Mouse (Mus musculus): Measurements from ENCODE around the gene Taar7d. TPM values are rescaled to one million over a fixed set of nuclear protein-coding genes. Genes with fewer than 3 reads are reported as not detected.

Gene Taar7d
- total and polyA plus RNA-seq, 3 experiments = not detected

DNA sequence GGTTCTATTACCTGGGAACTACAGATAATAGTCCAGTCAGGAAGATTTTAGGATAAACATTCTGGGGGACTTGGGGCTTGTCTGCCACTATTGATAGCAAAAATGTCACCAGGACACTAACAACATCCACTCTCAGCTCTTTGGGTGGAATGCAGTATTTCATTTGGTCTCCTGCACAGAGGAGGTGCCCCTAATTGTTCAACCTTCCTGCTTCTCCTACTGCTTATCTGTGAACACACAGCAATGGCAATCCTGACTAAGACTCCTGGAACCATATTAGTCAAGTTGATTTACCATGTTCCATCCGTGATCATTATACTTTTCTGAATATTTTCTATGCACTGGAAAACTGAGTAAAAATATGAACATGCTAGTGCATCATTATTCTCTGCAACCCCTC lies 18.9 kb upstream of the Taar7d start:
- no peak for DNase-seq (ENCODE audit: extremely low read depth)
- Histone ChIP-seq H3K4me2 (ENCODE audit: insufficient read depth, low read depth, poor library complexity, severe bottlenecking) (no peak overlapping the region), H3K27me3 (replicated peaks) (no peaks in the 10 kb centered on the region), H3K9ac (ENCODE audit: insufficient read depth, low read depth) (no peak overlapping the region), H3K9me3 (replicated peaks; ENCODE audit: low read length) (no peaks in the 10 kb centered on the region), H3K79me2 (replicated peaks; ENCODE audit: control insufficient read depth, extremely low read depth, insufficient read depth, poor library complexity, severe bottlenecking) (no peaks in the 10 kb centered on the region), H3K36me3 (replicated peaks in 1 of 2; ENCODE audit: control insufficient read depth in 1 of 2, insufficient read depth in 1 of 2, low read length in 1 of 2) (no peaks in the 10 kb centered on the region), H3K4me1 (ENCODE audit: control insufficient read depth in 1 of 2, insufficient read depth in 2 of 2) (no peaks in the 10 kb centered on the region), H3K4me3 (replicated peaks in 1 of 3; ENCODE audit: low read depth in 2 of 3, low read length in 2 of 3, poor library complexity in 1 of 3) (no peak overlapping the region), H3K27ac (ENCODE audit: insufficient read depth, low read depth) (no peak overlapping the region)
- in situ Hi-C loops (cut with MboI; ENCODE audit: low pct_ligation_motif_present, low pct_unique_long_range_greater_than_20kb, low sequenced_read_pairs) = no loop called here
- TF ChIP-seq MEF2A (IDR thresholded peaks at IDR 0.05; ENCODE audit: borderline replicate concordance, low read depth, low read length) = no peak
- TF ChIP-seq POLR2A (IDR thresholded peaks at IDR 0.05; ENCODE audit: low read depth, low read length) = no peak
- no peak for TF ChIP-seq CTCF (conservative IDR thresholded peaks at IDR 0.05 in 1 of 2, IDR thresholded peaks at IDR 0.05 in 1 of 2; ENCODE audit: low read depth in 2 of 2, low read length in 2 of 2)
- no peak for TF ChIP-seq BHLHE40 (IDR thresholded peaks at IDR 0.05; ENCODE audit: low read depth, low read length)
- no peak for TF ChIP-seq MYC (IDR thresholded peaks at IDR 0.05; ENCODE audit: low read depth, low read length)
- TF ChIP-seq ELF1 (IDR thresholded peaks at IDR 0.05; ENCODE audit: low read depth, low read length) = no peak
- TF ChIP-seq TBP (conservative IDR thresholded peaks at IDR 0.05; ENCODE audit: low read depth, low read length) = no peak
- TF ChIP-seq MAFK (IDR thresholded peaks at IDR 0.05; ENCODE audit: insufficient replicate concordance, low read length) = no peak
- TF ChIP-seq EP300 (IDR thresholded peaks at IDR 0.05; ENCODE audit: low read length) = no peak
- TF ChIP-seq RCOR1 (conservative IDR thresholded peaks at IDR 0.05; ENCODE audit: low read depth, low read length) = no peak
- TF ChIP-seq KAT2A (IDR thresholded peaks at IDR 0.05; ENCODE audit: insufficient replicate concordance, low read length) = no peak
- no peak for TF ChIP-seq MAZ (IDR thresholded peaks at IDR 0.05; ENCODE audit: low read depth, low read length)
- TF ChIP-seq SIN3A (IDR thresholded peaks at IDR 0.05; ENCODE audit: low read length) = no peak
- TF ChIP-seq ZC3H11A (IDR thresholded peaks at IDR 0.05; ENCODE audit: low read depth, low read length) = no peak
- TF ChIP-seq MXI1 (IDR thresholded peaks at IDR 0.05; ENCODE audit: low read depth, low read length) = no peak
- TF ChIP-seq E2F4 (IDR thresholded peaks at IDR 0.05; ENCODE audit: insufficient replicate concordance, low read depth, low read length) = no peak
- no peak for TF ChIP-seq POLR2AphosphoS2 (IDR thresholded peaks at IDR 0.05; ENCODE audit: low read depth, low read length)
- no peak for TF ChIP-seq HCFC1 (IDR thresholded peaks at IDR 0.05; ENCODE audit: low read depth, low read length)
- no peak for TF ChIP-seq ZNF384 (IDR thresholded peaks at IDR 0.05; ENCODE audit: low read depth, low read length)
- TF ChIP-seq USF1 (IDR thresholded peaks at IDR 0.05; ENCODE audit: low read depth, low read length) = no peak
- dilution Hi-C loops (cut with MboI; ENCODE audit: extremely low pct_ligation_motif_present, extremely low pct_unique_long_range_greater_than_20kb, low sequenced_read_pairs) = no loop called here

DNA sequence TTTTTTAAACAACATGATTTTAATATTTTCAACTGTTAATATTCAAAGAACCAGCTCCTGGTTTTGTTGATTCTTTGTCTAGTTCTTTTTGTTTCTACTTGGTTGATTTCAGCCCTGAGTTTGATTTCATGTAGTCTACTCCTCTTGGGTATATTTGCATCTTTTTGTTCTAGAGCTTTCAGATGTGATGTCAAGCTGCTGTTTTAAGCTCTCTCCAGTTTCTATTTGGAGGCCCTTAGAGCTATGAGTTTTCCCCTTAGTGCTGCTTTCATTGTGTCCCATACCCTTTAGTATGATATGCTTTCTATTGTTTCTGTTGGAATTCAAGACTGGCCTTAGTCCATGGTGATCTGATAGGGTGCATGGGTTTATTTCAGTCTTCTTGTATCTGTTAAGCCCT lies 4.3 kb downstream of the Taar7d start:
- Histone ChIP-seq H3K79me2 (replicated peaks; ENCODE audit: control insufficient read depth, extremely low read depth, insufficient read depth, poor library complexity, severe bottlenecking) (no peaks in the 10 kb centered on the region), H3K36me3 (replicated peaks in 1 of 2; ENCODE audit: control insufficient read depth in 1 of 2, insufficient read depth in 1 of 2, low read length in 1 of 2) (no peaks in the 10 kb centered on the region), H3K27me3 (replicated peaks) (no peaks in the 10 kb centered on the region), H3K27ac (ENCODE audit: insufficient read depth, low read depth) (no peak overlapping the region), H3K4me1 (ENCODE audit: control insufficient read depth in 1 of 2, insufficient read depth in 2 of 2) (peaks cover 0 to 5% of the 10 kb centered on the region in 2 experiments; a peak in 2 of 4 replicates), H3K9ac (ENCODE audit: insufficient read depth, low read depth) (no peak overlapping the region), H3K9me3 (replicated peaks; ENCODE audit: low read length) (no peaks in the 10 kb centered on the region), H3K4me2 (ENCODE audit: insufficient read depth, low read depth, poor library complexity, severe bottlenecking) (0 out of 2 replicates have a peak overlapping the region, but pooled peaks have one; percentile 50), H3K4me3 (replicated peaks in 1 of 3; ENCODE audit: low read depth in 2 of 3, low read length in 2 of 3, poor library complexity in 1 of 3) (no peak overlapping the region)
- DNase-seq (ENCODE audit: extremely low read depth) = peak; percentile 35
- TF ChIP-seq ZNF384 (IDR thresholded peaks at IDR 0.05; ENCODE audit: low read depth, low read length) (no peak), IRF4 (IDR thresholded peaks at IDR 0.05; ENCODE audit: low read depth, low read length) (peak; percentile 81), PAX5 (IDR thresholded peaks at IDR 0.05; ENCODE audit: low read length) (no peak), CTCF (conservative IDR thresholded peaks at IDR 0.05 in 1 of 2, IDR thresholded peaks at IDR 0.05 in 1 of 2; ENCODE audit: low read depth in 2 of 2, low read length in 2 of 2) (no peak), EP300 (IDR thresholded peaks at IDR 0.05; ENCODE audit: low read length) (peak; percentile 33; the same call in 1 of the 2 replicates), MAFK (IDR thresholded peaks at IDR 0.05; ENCODE audit: insufficient replicate concordance, low read length) (peak; percentile 43; the same call in 1 of the 2 replicates), JUN (IDR thresholded peaks at IDR 0.05; ENCODE audit: insufficient read depth, low read depth, low read length) (peak; percentile 91), ETS1 (conservative IDR thresholded peaks at IDR 0.05; ENCODE audit: low read depth, low read length) (0 out of 2 replicates have a peak, but pooled peaks have one; percentile 37), JUND (conservative IDR thresholded peaks at IDR 0.05; ENCODE audit: low read depth, low read length) (peak; percentile 66), MEF2A (IDR thresholded peaks at IDR 0.05; ENCODE audit: borderline replicate concordance, low read depth, low read length) (peak; percentile 95)
- dilution Hi-C loops (cut with MboI; ENCODE audit: extremely low pct_ligation_motif_present, extremely low pct_unique_long_range_greater_than_20kb, low sequenced_read_pairs) (no loop called here), in situ Hi-C loops (cut with MboI; ENCODE audit: low pct_ligation_motif_present, low pct_unique_long_range_greater_than_20kb, low sequenced_read_pairs) (no loop called here)

Data from CH12.LX (cell line).